Mouse (Mus musculus) urinary bladder, postnatal 4 days (tissue): ENCODE measurements around the gene Snx7.

Source experiments
- DNase-seq, 2 experiments: peaks; one replicate each; pipeline ENCODE4 v3.0.0; 2021 to 2022; ENCODE audit warnings: low spot score in 2 of 2

Gene Snx7

DNA sequence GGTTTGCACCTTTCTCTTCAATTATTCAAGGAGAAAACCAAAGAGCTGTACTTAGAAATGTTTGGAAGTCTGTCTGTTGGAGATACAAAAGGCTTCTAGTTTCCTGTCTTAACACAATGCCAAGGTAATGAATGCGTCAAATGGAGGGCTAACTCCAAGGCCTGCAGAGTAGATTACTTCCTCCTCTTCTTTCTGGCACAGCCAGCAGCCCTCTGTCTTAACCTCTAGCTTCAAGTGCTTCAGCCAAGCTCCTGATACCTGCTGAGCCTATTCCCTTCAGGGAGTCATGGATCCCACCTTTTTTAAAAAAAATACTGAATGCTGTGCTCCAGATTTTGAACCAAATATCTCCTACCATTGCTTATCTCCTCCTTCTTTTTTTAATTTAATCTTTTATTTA lies 51.1 kb downstream of the Snx7 start:
- DNase-seq: no peak

DNA sequence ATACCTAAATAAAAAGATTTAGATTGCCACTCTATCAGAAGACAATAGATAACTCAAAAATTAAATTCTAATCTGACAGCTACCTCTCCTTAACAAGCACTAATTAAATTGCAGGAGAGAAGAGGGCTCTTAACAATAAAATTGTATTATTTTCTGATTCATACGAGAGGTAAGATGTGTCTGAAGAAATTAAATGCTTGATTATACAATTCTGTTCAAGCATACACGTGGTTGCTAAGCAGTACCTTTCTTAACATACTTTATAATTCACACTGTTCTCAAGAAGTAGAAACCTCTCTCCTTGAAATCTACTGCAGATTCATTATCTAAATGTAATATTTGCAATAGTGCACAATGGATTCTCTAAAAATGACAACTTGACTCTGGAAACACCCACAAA lies 54.5 kb downstream of the Snx7 start:
- no peak for DNase-seq

DNA sequence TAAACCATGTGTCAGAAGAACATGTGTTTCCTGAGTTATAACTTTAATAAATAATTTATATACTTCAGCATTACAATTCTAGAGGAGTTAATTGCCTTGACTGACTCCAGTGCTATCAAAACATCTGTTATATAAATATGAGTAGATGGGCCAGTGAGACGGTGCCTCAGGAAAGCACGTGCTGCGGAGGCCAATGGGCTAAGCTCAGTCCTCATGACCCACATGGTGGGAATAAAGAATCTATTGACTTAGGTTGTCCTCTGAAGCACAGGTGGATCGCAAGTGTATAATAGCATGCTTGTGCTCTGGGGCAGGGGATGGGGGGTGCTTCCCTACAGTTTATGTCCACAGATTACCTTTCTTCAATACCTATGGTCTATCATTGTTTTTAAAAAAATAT lies 56.6 kb downstream of the Snx7 start:
- no peak for DNase-seq

DNA sequence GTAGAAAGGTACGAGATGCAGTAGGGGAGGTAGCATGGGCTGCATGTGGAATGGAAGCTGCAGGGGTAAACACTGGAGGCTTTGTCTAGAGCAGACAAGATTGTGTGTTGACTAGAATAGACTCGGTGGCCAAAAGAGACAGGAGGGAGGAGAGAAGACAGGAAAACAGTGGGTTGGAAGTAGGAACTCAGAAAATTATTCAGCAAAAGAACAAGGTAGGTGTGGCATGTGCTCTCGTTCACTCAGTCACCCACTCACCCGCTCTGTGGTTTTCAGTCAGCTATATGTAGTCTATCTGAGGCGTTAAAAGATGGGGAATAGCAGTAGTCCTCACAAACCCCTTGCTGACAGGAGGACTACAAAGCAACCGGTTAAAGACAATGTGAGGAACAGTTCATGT lies 63.0 kb downstream of the Snx7 start:
- DNase-seq: no peak

DNA sequence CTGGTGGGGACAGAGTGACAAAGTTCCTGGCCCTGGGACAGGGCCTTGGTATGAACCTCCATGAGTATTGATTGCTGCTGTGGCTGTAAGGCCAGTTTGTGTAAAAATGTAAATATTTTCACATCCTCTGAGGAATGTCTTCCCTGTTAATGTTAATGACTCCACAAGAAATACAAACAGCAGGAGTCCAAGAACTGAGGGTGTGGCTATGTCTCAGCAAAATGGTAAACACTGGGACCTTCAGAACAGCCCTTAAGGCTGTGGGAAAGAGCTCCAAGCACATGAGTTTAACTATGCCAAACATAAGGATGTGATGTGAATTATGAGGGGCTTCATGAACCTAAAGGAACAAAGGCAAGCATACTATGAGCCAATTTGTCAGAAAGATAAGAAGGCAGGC lies 74.2 kb downstream of the Snx7 start:
- no peak for DNase-seq

DNA sequence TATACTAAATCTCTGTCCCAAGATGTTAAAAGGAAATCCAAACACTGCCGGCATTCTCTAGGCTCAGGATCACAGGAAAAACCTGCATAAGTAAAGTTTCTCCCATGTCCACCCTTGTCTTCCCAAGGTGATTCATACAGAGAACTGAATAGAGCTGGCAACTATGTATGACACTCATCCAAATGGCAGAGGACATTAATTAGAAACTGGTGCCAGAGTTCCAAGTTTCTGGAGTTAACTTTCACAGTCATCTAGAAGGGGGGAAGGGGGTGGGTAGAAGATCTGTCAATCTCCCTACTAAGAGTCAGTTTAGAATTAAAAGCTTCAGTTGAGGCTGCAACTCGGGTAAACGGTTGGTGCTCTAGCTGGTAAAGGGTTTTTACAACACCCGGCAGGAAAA lies 76.8 kb downstream of the Snx7 start:
- DNase-seq: no peak

DNA sequence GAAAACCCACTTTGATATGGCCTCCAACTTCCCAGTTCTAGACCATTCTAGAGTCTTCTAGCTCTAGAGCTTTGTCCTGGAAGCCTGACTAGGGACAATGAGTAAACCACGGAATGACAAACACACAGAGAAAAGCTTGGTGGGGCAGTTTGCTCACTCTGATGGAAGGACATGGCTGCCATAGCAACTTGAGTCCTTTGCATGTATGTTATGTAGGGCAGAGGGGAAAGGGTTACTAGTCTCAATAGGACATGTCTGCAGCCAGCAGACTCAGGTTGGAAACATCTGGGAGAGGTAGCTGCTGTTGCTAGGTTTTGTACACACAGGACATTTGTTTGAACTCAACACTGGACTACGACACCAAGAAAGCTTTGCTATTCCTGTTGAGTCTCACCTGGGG lies 77.5 kb downstream of the Snx7 start:
- no peak for DNase-seq

DNA sequence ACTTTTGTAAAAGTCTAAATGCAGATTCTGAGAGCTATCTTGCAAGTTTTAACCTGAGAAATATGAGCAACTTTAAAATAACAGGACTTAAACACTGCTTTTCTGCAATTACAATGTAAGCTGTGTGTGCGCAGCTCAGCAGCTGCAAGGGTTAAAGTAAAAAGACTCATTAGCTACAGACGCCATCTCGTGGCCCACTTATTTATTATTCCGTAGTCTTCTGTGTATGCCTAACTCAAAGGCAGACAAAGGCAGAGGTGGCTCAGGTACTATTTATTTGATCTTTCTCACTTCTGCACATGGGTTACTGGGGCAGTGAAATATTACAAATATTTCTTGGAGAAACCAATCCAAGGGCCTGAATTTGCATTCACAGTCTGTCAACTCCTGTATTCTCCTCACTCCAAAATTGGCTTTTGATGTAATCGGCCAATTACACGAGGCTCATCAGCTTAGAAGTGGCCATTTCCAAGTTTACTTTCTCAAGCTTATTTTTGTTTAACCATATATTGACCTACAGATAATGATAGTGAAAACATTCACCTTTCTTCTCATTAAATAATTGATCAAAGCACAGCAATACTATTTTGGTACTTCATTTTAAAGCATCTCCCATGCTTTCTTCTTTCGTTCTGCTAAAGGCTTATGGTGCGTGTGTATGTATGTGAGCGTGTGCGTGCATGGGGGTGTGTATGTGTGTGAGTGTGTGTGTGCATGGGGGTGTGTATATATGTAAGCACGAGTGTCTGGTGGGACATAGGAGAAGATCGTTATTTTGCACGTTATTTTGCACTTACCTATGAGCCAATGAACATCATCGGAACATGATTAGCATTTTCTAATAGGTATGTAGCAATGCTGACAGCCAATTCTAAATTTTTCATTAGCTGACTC lies 79.7 kb downstream of the Snx7 start:
- no peak for DNase-seq

DNA sequence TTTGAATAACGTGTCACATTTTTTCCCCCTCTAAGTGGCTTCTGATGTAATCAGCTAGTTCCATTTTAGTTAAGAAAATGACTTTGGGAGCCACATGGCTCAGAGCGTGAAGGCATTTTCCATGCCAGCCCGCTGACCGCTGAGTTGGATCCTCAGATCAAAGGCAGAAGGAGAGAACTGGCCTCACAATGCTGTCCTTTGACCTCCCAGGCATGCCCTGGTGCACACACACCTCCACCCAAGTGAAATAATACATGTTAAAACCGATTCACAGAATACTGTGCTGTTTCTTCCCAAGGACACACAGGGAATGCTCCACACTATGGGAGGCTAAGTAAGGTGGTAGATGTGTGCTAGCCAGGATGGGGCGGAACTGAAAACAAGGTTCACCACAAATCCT lies 81.5 kb downstream of the Snx7 start:
- DNase-seq: no peak

DNA sequence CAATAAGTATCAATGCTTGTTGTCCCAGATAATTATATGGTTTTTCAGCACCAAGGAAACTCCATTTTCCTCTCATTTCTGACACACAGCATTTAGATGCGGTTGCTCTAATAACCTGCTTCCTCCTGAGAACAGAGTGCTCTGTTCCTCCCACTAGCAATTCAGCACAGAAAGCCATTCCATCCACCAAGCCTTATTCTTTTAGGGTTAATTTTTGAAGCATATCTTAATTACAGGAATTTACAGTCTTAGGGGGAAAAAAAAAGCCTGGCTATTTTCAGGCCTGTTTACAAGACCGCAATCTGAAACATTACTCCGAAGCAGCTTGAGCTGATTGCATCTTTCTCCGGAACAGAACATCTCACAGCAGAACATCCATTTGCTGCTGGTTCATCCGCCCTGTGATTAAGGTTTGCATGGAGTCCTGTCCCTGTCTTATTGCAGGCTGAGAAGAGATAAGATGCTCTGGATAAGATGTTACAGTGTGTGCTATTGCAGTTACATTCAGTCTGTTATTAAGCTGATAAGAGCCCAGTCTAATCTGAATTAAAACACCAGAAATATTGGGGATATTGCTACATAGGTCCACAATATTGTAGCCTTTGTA lies 116.5 kb downstream of the Snx7 start:
- DNase-seq: no peak

DNA sequence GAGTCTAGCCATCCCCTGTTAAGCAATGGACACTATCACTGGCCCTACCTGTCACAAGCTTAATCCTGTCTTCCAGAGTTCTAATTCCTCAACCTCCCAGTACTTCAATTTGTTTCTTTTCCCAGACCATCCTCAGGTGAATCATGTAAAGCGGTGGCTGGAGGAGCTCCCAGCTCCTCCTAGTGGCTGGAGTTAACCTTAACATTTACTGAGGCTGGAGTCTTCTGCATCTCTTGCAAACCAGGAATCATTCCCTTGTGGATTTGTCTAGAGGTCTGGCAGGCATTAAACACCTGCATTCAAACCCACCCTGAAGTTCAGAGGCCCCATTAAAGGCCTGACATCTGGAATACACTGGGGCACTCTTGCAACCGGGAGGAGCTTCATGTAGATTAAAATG lies 117.1 kb downstream of the Snx7 start:
- no peak for DNase-seq

DNA sequence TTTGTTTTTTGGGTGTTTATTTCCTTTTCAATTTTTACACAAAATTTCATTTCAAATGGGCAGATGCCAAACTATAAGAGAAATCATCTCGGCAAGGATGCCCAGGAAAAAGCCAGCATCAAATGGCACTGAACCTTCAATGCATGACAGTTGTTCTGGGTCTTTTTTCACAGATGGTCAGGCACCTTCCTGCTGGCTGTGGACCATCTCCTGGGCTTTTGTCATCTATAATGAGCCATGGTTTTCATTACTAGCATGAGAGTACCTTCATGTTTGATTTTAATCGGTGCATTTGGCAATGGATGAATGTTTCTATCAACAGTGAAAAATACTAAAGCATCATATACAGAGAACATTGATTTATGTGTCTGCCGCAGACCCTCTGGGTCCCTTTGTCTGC lies 119.5 kb downstream of the Snx7 start:
- no peak for DNase-seq

DNA sequence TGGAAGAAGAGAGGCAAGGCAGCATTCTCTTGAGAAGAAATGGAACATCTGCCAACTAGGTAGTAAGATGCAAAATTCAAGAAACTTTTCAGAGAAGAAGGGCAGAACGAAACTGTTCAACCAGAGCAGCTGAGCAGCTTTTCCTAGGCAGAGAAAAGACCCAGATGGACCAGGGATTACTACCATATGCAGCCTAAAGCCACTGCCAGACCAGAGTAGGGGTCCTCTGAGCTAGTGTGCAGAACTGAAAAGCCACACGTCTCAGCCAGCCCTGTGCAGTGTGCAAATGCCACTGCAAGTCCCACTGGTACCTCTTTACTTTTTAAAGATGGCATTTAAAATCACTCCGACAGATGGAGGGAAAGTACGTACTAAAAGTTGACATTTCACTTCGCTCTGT lies 129.0 kb downstream of the Snx7 start:
- no peak for DNase-seq

DNA sequence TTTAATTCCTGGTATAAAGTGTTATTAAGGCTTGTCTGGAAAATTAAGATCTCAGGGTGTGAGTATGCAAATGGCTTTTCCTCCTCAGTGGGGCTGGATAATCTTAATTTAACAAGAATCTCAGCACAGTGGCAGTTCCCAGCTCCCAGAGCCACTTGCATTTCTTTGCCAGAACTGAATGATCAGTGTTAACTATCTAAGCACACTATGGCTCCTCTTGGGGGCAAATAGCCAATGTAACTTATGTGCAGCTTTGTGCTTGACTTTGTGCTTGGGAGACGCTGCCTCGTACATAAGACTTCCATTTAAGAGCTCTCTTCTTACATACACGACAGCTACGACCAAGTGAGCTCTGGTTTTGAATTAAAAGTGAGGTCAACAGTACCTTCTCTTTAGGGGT lies 136.1 kb downstream of the Snx7 start:
- no peak for DNase-seq
